Mouse (Mus musculus): ENCODE results near the gene Siae. TPM values are rescaled to one million over a fixed set of nuclear protein-coding genes. Genes with fewer than 3 reads are reported as not detected.

Siae gene
- total RNA-seq, 2 experiments from 2014 or later, result 11.2 to 14.6 TPM

GRCm38 (mm10) chr9:37540701-37541575 is 14.6 kb upstream of the Siae start:
- peak in 1 of 2 experiments; percentile 21 for DNase-seq (ENCODE audit: low spot score in 2 of 2)

- no peak for DNase-seq (ENCODE audit: low spot score in 2 of 2)
Measured at GRCm38 (mm10) chr9:37541851-37542642, 13.5 kb upstream of the Siae start.

GRCm38 (mm10) chr9:37543869-37544440 is 11.5 kb upstream of the Siae start:
- no peak for DNase-seq (ENCODE audit: low spot score in 2 of 2)

- peak in 1 of 2 experiments; percentile 81 for DNase-seq (ENCODE audit: low spot score in 2 of 2)
Measured at GRCm38 (mm10) chr9:37544447-37545165, 10.9 kb upstream of the Siae start.

- DNase-seq (ENCODE audit: low spot score in 2 of 2), result peak in 1 of 2 experiments; percentile 26
Measured at GRCm38 (mm10) chr9:37545166-37545610, 10.3 kb upstream of the Siae start.

GRCm38 (mm10) chr9:37545847-37546452 is 9.5 kb upstream of the Siae start:
- peak in 1 of 2 experiments; percentile 22 for DNase-seq (ENCODE audit: low spot score in 2 of 2)

GRCm38 (mm10) chr9:37546889-37547288 is 8.6 kb upstream of the Siae start:
- peak in 1 of 2 experiments; percentile 60 for DNase-seq (ENCODE audit: low spot score in 2 of 2)

GRCm38 (mm10) chr9:37550435-37550834 is 5.1 kb upstream of the Siae start:
- DNase-seq (ENCODE audit: low spot score in 2 of 2), result peak in 1 of 2 experiments; percentile 26

GRCm38 (mm10) chr9:37551751-37552531 is 3.6 kb upstream of the Siae start:
- DNase-seq (ENCODE audit: low spot score in 2 of 2), result peak in 1 of 2 experiments; percentile 74

GRCm38 (mm10) chr9:37552536-37553293 is 2.8 kb upstream of the Siae start, which contains the start of gene Nrgn:
Gene Nrgn, minus strand, starts transcription at chr9:37552904.
- peak; percentile 89 to 94 for DNase-seq (ENCODE audit: low spot score in 2 of 2)

GRCm38 (mm10) chr9:37554279-37554678 is 1.2 kb upstream of the Siae start:
- DNase-seq (ENCODE audit: low spot score in 2 of 2), result no peak

GRCm38 (mm10) chr9:37556366-37556765 is 868 bp downstream of the Siae start:
- DNase-seq (ENCODE audit: low spot score in 2 of 2), result peak in 1 of 2 experiments; percentile 57

- no peak for DNase-seq (ENCODE audit: low spot score in 2 of 2)
Measured at GRCm38 (mm10) chr9:37560617-37561016, 5.1 kb downstream of the Siae start.

- DNase-seq (ENCODE audit: low spot score in 2 of 2), result no peak
Measured at GRCm38 (mm10) chr9:37563805-37564204, 8.3 kb downstream of the Siae start.

- DNase-seq (ENCODE audit: low spot score in 2 of 2), result no peak
Measured at GRCm38 (mm10) chr9:37567019-37567418, 11.5 kb downstream of the Siae start.

GRCm38 (mm10) chr9:37567454-37567853 is 12.0 kb downstream of the Siae start:
- no peak for DNase-seq (ENCODE audit: low spot score in 2 of 2)

GRCm38 (mm10) chr9:37567892-37568604 is 12.6 kb downstream of the Siae start:
- DNase-seq (ENCODE audit: low spot score in 2 of 2), result peak in 1 of 2 experiments; percentile 61

GRCm38 (mm10) chr9:37568605-37569214 is 13.2 kb downstream of the Siae start:
- DNase-seq (ENCODE audit: low spot score in 2 of 2), result no peak
